Mouse (Mus musculus) ES-CJ7 (cell line): Measurements from ENCODE around the gene Nploc4.

Experiments
- DNase-seq: peaks from one replicate; pipeline ENCODE4 v3.0.0; 2011; ENCODE audit warnings: low read depth, low spot score

Gene Nploc4

GRCm38 (mm10) chr11:120378611-120379540, 58.6 kb downstream of the Nploc4 start, which contains the start of gene Faap100:
Gene Faap100, minus strand, starts transcription at chr11:120378764.
- peak; percentile 91 for DNase-seq

GRCm38 (mm10) chr11:120378031-120378610, 59.4 kb downstream of the Nploc4 start:
- DNase-seq: no peak

GRCm38 (mm10) chr11:120377337-120377736, 60.2 kb downstream of the Nploc4 start:
- DNase-seq: no peak

GRCm38 (mm10) chr11:120376302-120377160, 61.0 kb downstream of the Nploc4 start:
- DNase-seq: no peak

GRCm38 (mm10) chr11:120375324-120375723, 62.2 kb downstream of the Nploc4 start:
- no peak for DNase-seq

- DNase-seq: no peak
Observed at GRCm38 (mm10) chr11:120373820-120374586, 63.5 kb downstream of the Nploc4 start.

- DNase-seq: peak; percentile 71
Observed at GRCm38 (mm10) chr11:120373025-120373424, 64.5 kb downstream of the Nploc4 start.

- peak; percentile 62 for DNase-seq
Observed at GRCm38 (mm10) chr11:120369656-120370055, 67.9 kb downstream of the Nploc4 start.

GRCm38 (mm10) chr11:120366443-120367027, 71.0 kb downstream of the Nploc4 start:
- DNase-seq: no peak

GRCm38 (mm10) chr11:120362891-120363290, 74.6 kb downstream of the Nploc4 start:
- no peak for DNase-seq

- DNase-seq: no peak
Observed at GRCm38 (mm10) chr11:120361295-120361694, 76.2 kb downstream of the Nploc4 start, which contains the start of gene Fscn2. Gene Fscn2, plus strand, starts transcription at chr11:120361534.

GRCm38 (mm10) chr11:120360755-120361154, 76.8 kb downstream of the Nploc4 start:
- no peak for DNase-seq

- DNase-seq: no peak
Observed at GRCm38 (mm10) chr11:120360062-120360461, 77.4 kb downstream of the Nploc4 start.

GRCm38 (mm10) chr11:120359391-120359790, 78.1 kb downstream of the Nploc4 start:
- DNase-seq: no peak

- no peak for DNase-seq
Observed at GRCm38 (mm10) chr11:120357791-120358401, 79.6 kb downstream of the Nploc4 start.

- no peak for DNase-seq
Observed at GRCm38 (mm10) chr11:120356900-120357299, 80.6 kb downstream of the Nploc4 start.

GRCm38 (mm10) chr11:120356319-120356840, 81.1 kb downstream of the Nploc4 start:
- DNase-seq: peak; percentile 62

- no peak for DNase-seq
Observed at GRCm38 (mm10) chr11:120355277-120356039, 82.0 kb downstream of the Nploc4 start.
